In the genomic region with DNA sequence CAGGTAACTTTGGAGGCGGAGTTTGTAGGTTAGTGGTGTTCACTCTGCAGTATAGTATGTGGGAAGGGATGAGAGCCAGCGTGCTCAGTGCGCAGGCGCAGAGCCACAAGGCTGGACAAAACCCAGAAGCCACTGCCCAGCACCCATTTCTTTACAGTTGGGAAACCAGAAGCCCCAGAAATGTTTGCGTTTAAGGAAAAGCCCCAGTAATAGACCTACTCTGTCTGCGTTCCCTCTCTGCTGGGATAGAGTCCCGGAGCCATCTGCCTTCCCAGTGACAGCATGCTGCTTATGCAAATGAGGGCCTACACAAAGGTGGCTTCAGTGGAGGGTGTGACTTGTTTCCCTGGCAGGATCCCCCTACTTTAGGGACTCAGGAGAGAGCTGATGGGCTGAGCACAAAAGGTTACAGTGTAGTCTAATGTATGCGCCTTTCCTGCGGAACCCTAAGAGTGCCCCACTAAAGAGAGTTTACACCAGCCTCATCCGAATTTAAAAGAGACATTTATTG, we compare ENCODE assay signal across 8 mouse cellular contexts.
DNase-seq lines count a peak whose midpoint lies in the region; ATAC-seq and TF ChIP-seq lines count a peak whose summit lies in the region.

No protein-coding gene starts in this region.

- H3K4me1 ChIP-seq in heart, embryonic 10.5 days = 0 out of 2 replicates have a peak, but pooled peaks cover 16% of the 10 kb centered on the region
- H3K4me1 ChIP-seq in forebrain, embryonic 16.5 days (replicated peaks; ENCODE audit: control insufficient read depth, insufficient read depth, low read length) = peaks cover 14% of the 10 kb centered on the region
- no peaks in the 10 kb centered on the region for H3K4me1 ChIP-seq in lung, embryonic 14.5 days (ENCODE audit: insufficient read depth)

- peak overlapping the region; percentile 62 for H3K27ac ChIP-seq in heart, embryonic 10.5 days
- peak overlapping the region; percentile 3; the same call in 1 of the 2 replicates for H3K27ac ChIP-seq in forebrain, embryonic 16.5 days (ENCODE audit: low read length)
- no peak overlapping the region for H3K27ac ChIP-seq in lung, embryonic 14.5 days (ENCODE audit: low read depth)

- no peak for DNase-seq in heart, embryonic 10.5 days (ENCODE audit: low spot score)
- no peak for DNase-seq in heart, adult 11 months
- DNase-seq in kidney, postnatal 25 days = peak; percentile 54 to 71
- DNase-seq in lung, embryonic 14.5 days = peak; percentile 58
- DNase-seq in right cerebral cortex, adult 2 months (ENCODE audit: low spot score in 2 of 2) = peak; percentile 19 to 37
- DNase-seq in ovary, postnatal 10 days (ENCODE audit: low spot score) = no peak
- no peak for DNase-seq in thymus, postnatal 14 days

- no peak for TF ChIP-seq CTCF in lung, embryonic 14.5 days (IDR thresholded peaks at IDR 0.05; ENCODE audit: low read depth)

- no peaks in the 10 kb centered on the region for H3K9me3 ChIP-seq in heart, embryonic 10.5 days
- no peaks in the 10 kb centered on the region for H3K9me3 ChIP-seq in forebrain, embryonic 16.5 days (ENCODE audit: control insufficient read depth, low read length)
- H3K9me3 ChIP-seq in lung, embryonic 14.5 days (ENCODE audit: low read depth, low read length) = no peaks in the 10 kb centered on the region

- WGBS in heart, embryonic 10.5 days = 15% methylated on average over 10 of the region's 10 CpGs
- WGBS in forebrain, embryonic 16.5 days = 3% methylated on average over 10 of the region's 10 CpGs
- WGBS in lung, embryonic 14.5 days = 17% methylated on average over 10 of the region's 10 CpGs

- 0 out of 2 replicates have a peak, but pooled peaks cover 7% of the 10 kb centered on the region for H3K27me3 ChIP-seq in heart, embryonic 10.5 days (ENCODE audit: insufficient read depth, poor library complexity, severe bottlenecking)
- 0 out of 2 replicates have a peak, but pooled peaks cover 2% of the 10 kb centered on the region for H3K27me3 ChIP-seq in forebrain, embryonic 16.5 days (replicated peaks; ENCODE audit: control insufficient read depth, insufficient read depth, low read length)
- no peaks in the 10 kb centered on the region for H3K27me3 ChIP-seq in lung, embryonic 14.5 days (ENCODE audit: insufficient read depth, low read length)

- peak overlapping the region; percentile 31 for H3K4me3 ChIP-seq in heart, embryonic 10.5 days
- no peak overlapping the region for H3K4me3 ChIP-seq in forebrain, embryonic 16.5 days (replicated peaks; ENCODE audit: low read length)
- no peak overlapping the region for H3K4me3 ChIP-seq in lung, embryonic 14.5 days (ENCODE audit: low read depth, low read length)

- ATAC-seq in forebrain, embryonic 16.5 days = peak; percentile 92
- peak; percentile 49; the same call in 1 of the 2 replicates for ATAC-seq in lung, embryonic 14.5 days (ENCODE audit: insufficient read depth)

- no peaks in the 10 kb centered on the region for H3K36me3 ChIP-seq in heart, embryonic 10.5 days
- H3K36me3 ChIP-seq in forebrain, embryonic 16.5 days (ENCODE audit: control insufficient read depth, insufficient read depth) = no peaks in the 10 kb centered on the region
- no peaks in the 10 kb centered on the region for H3K36me3 ChIP-seq in lung, embryonic 14.5 days (ENCODE audit: insufficient read depth)

- peak overlapping the region; percentile 20 for H3K4me2 ChIP-seq in forebrain, embryonic 16.5 days (ENCODE audit: low read length)
- peak overlapping the region; percentile 3; the same call in 1 of the 2 replicates for H3K4me2 ChIP-seq in lung, embryonic 14.5 days

- no peak overlapping the region for H3K9ac ChIP-seq in forebrain, embryonic 16.5 days (replicated peaks; ENCODE audit: low read depth, low read length)
- no peak overlapping the region for H3K9ac ChIP-seq in lung, embryonic 14.5 days

Comparison
In these comparisons a context has a peak if more than half of its experiments do, and no peak if none do; other contexts are left out.
1. DNase-seq: peak in kidney, postnatal 25 days (2 of 2), lung, embryonic 14.5 days (single experiment) and right cerebral cortex, adult 2 months (2 of 2); none in heart, embryonic 10.5 days (single experiment), heart, adult 11 months (single experiment), ovary, postnatal 10 days (single experiment) and thymus, postnatal 14 days (single experiment).